Mouse (Mus musculus): Measurements from ENCODE around the gene Map4k4.

Gene Map4k4

GRCm38 (mm10) chr1:39932216-39932739 is 31.6 kb downstream of the Map4k4 start:
- in situ Hi-C loops (cut with MboI; ENCODE audit: unreplicated experiment in 2 of 2): no loop called here

GRCm38 (mm10) chr1:39932922-39933321 is 32.2 kb downstream of the Map4k4 start:
- in situ Hi-C loops (cut with MboI; ENCODE audit: unreplicated experiment in 2 of 2): no loop called here

- in situ Hi-C loops (cut with MboI; ENCODE audit: unreplicated experiment in 2 of 2): loop anchor here in 1 of 2 experiments (5.0 kb wide), 1 partner anchor 248 kb away; no protein-coding TSS in a partner anchor
These were observed 34.2 kb downstream of the Map4k4 start for GRCm38 (mm10) chr1:39934954-39935353.

- in situ Hi-C loops (cut with MboI; ENCODE audit: unreplicated experiment in 2 of 2): loop anchor here in 1 of 2 experiments (5.0 kb wide), 1 partner anchor 248 kb away; no protein-coding TSS in a partner anchor
These were observed 34.9 kb downstream of the Map4k4 start for GRCm38 (mm10) chr1:39935616-39936015.

- in situ Hi-C loops (cut with MboI; ENCODE audit: unreplicated experiment in 2 of 2): loop anchor here in 1 of 2 experiments (5.0 kb wide), 1 partner anchor 249 kb away; no protein-coding TSS in a partner anchor
These were observed 35.7 kb downstream of the Map4k4 start for GRCm38 (mm10) chr1:39936332-39936802.

GRCm38 (mm10) chr1:39936934-39937333 is 36.2 kb downstream of the Map4k4 start:
- in situ Hi-C loops (cut with MboI; ENCODE audit: unreplicated experiment in 2 of 2): loop anchor here in 1 of 2 experiments (5.0 kb wide), 1 partner anchor 250 kb away; no protein-coding TSS in a partner anchor

GRCm38 (mm10) chr1:39937609-39938008 is 36.9 kb downstream of the Map4k4 start:
- in situ Hi-C loops (cut with MboI; ENCODE audit: unreplicated experiment in 2 of 2): loop anchor here in 1 of 2 experiments (5.0 kb wide), 1 partner anchor 250 kb away; no protein-coding TSS in a partner anchor

GRCm38 (mm10) chr1:39939401-39939800 is 38.7 kb downstream of the Map4k4 start:
- in situ Hi-C loops (cut with MboI; ENCODE audit: unreplicated experiment in 2 of 2): loop anchor here in 1 of 2 experiments (5.0 kb wide), 1 partner anchor 252 kb away; no protein-coding TSS in a partner anchor

- in situ Hi-C loops (cut with MboI; ENCODE audit: unreplicated experiment in 2 of 2): no loop called here
These were observed 39.6 kb downstream of the Map4k4 start for GRCm38 (mm10) chr1:39940342-39940741.

GRCm38 (mm10) chr1:39941237-39942179 is 40.8 kb downstream of the Map4k4 start:
- in situ Hi-C loops (cut with MboI; ENCODE audit: unreplicated experiment in 2 of 2): no loop called here

GRCm38 (mm10) chr1:39942935-39943334 is 42.2 kb downstream of the Map4k4 start:
- in situ Hi-C loops (cut with MboI; ENCODE audit: unreplicated experiment in 2 of 2): no loop called here

GRCm38 (mm10) chr1:39944306-39944971 is 43.7 kb downstream of the Map4k4 start:
- in situ Hi-C loops (cut with MboI; ENCODE audit: unreplicated experiment in 2 of 2): no loop called here

- in situ Hi-C loops (cut with MboI; ENCODE audit: unreplicated experiment in 2 of 2): no loop called here
These were observed 44.2 kb downstream of the Map4k4 start for GRCm38 (mm10) chr1:39944972-39945323.

GRCm38 (mm10) chr1:39946391-39946790 is 45.7 kb downstream of the Map4k4 start:
- in situ Hi-C loops (cut with MboI; ENCODE audit: unreplicated experiment in 2 of 2): no loop called here

- in situ Hi-C loops (cut with MboI; ENCODE audit: unreplicated experiment in 2 of 2): no loop called here
These were observed 46.5 kb downstream of the Map4k4 start for GRCm38 (mm10) chr1:39947179-39947578.

GRCm38 (mm10) chr1:39947701-39948359 is 47.1 kb downstream of the Map4k4 start:
- in situ Hi-C loops (cut with MboI; ENCODE audit: unreplicated experiment in 2 of 2): no loop called here

GRCm38 (mm10) chr1:39949205-39949604 is 48.5 kb downstream of the Map4k4 start:
- in situ Hi-C loops (cut with MboI; ENCODE audit: unreplicated experiment in 2 of 2): no loop called here

- in situ Hi-C loops (cut with MboI; ENCODE audit: unreplicated experiment in 2 of 2): no loop called here
These were observed 49.2 kb downstream of the Map4k4 start for GRCm38 (mm10) chr1:39949790-39950462.

GRCm38 (mm10) chr1:39950590-39950989 is 49.9 kb downstream of the Map4k4 start:
- in situ Hi-C loops (cut with MboI; ENCODE audit: unreplicated experiment in 2 of 2): no loop called here

GRCm38 (mm10) chr1:39954652-39955051 is 53.9 kb downstream of the Map4k4 start:
- in situ Hi-C loops (cut with MboI; ENCODE audit: unreplicated experiment in 2 of 2): no loop called here
